Mouse (Mus musculus) E14TG2a.4 (cell line): ENCODE data around the gene Zfp248.

Experiments
- CTCF ChIP-seq: conservative IDR thresholded peaks from 2 replicates; pipeline ENCODE4 v1.5.1; 2014; ENCODE audit warnings: low read length
- NANOG ChIP-seq: IDR thresholded peaks from 2 replicates; pipeline ENCODE4 v1.6.1; 2014; ENCODE audit warnings: borderline replicate concordance, low read length, mixed read lengths

GRCm38 (mm10) chr6:118482125-118482524 lies 26.8 kb upstream of the Zfp248 start:
- no peak for TF ChIP-seq CTCF
- TF ChIP-seq NANOG: no peak
